In genomic region chr1:99714912-99715311, GRCm38 (mm10) we compare ENCODE assay signal across 20 mouse cellular contexts. TPM values are rescaled to one million over a fixed set of nuclear protein-coding genes. Genes with fewer than 3 reads are reported as not detected.
"Had no signal": no experiment of that assay in that cellular context is flagged by ENCODE, and none has a peak within 500 bp of the region (broad histone marks: within the 10 kb centered on the region; RNA-seq: fewer than 3 reads in every experiment).

No protein-coding gene starts in this region.

- H3K9ac ChIP-seq: limb, embryonic 12.5 days; liver, embryonic 14.5 days; neural tube, embryonic 15.5 days had no signal

- H3K4me2 ChIP-seq: limb, embryonic 12.5 days; neural tube, embryonic 15.5 days had no signal

- H3K4me1 ChIP-seq: limb, embryonic 12.5 days; midbrain, embryonic 10.5 days; neural tube, embryonic 15.5 days had no signal

- H3K27me3 ChIP-seq: limb, embryonic 12.5 days; neural tube, embryonic 15.5 days had no signal

- DNase-seq: kidney, adult 8-10 months; kidney, postnatal 25 days; lung, adult 18-20 months; lung, postnatal 36 days; midbrain, embryonic 14.5 days; right cerebral cortex, postnatal 4 days; spleen, adult 18-20 months; thymus, adult 2 months; thymus, postnatal 25 days had no signal

- ATAC-seq: lung, postnatal 0 days had no signal

- H3K4me3 ChIP-seq: limb, embryonic 12.5 days; midbrain, embryonic 10.5 days; myocyte; neural tube, embryonic 15.5 days had no signal

- H3K36me3 ChIP-seq: limb, embryonic 12.5 days; midbrain, embryonic 10.5 days; neural tube, embryonic 15.5 days had no signal

- H3K9me3 ChIP-seq: limb, embryonic 12.5 days; midbrain, embryonic 10.5 days; neural tube, embryonic 15.5 days had no signal

- H3K27ac ChIP-seq: limb, embryonic 12.5 days; liver, embryonic 14.5 days; midbrain, embryonic 10.5 days; neural tube, embryonic 15.5 days had no signal

RNA-seq across cellular contexts. Expression of gene Cntnap5b, which starts 57.7 kb away (rescaled TPM):
- total RNA-seq: liver, adult 2 months; megakaryocyte, adult 5-6 weeks had no signal
- polyA plus RNA-seq: kidney, embryonic 16.5 days; limb, embryonic 12.5 days; liver, adult 2 months; liver, embryonic 14.5 days; lung, postnatal 0 days; myocyte; neural tube, embryonic 11.5 days; stomach, embryonic 14.5 days had no signal
